Mouse (Mus musculus) liver, adult 2 months (tissue): ENCODE results near the gene Scn5a. TPM values are rescaled to one million over a fixed set of nuclear protein-coding genes. Genes with fewer than 3 reads are reported as not detected.

ENCODE experiments used
- DNase-seq: peaks from one replicate; pipeline ENCODE4 v3.0.0-alpha.2; 2011; ENCODE audit warnings: low read depth, low spot score; ENCODE audit errors: extremely low read depth
- H3K27ac ChIP-seq: fragments of 200-500 bp; replicated peaks from 2 replicates; pipeline ENCODE4 v1.5.1; 2012; ENCODE audit warnings: low read depth, mild to moderate bottlenecking, control low read depth, inconsistent platforms, low read length; ENCODE audit not compliant: insufficient read depth
- H3K27me3 ChIP-seq: fragments of 200-500 bp; 2 replicates; pipeline ENCODE4 v1.6.1; 2012; ENCODE audit warnings: mild to moderate bottlenecking, moderate library complexity, low read length, inconsistent platforms; ENCODE audit not compliant: control insufficient read depth, insufficient read depth
- H3K36me3 ChIP-seq: fragments of 200-500 bp; 2 replicates; pipeline ENCODE4 v1.6.1; 2012; ENCODE audit warnings: low read length, inconsistent platforms; ENCODE audit not compliant: control insufficient read depth, insufficient read depth
- H3K4me1 ChIP-seq: fragments of 200-500 bp; 2 replicates; pipeline ENCODE4 v1.6.1; 2011; ENCODE audit warnings: low read length; ENCODE audit not compliant: control insufficient read depth, insufficient read depth
- H3K4me3 ChIP-seq: fragments of 200-500 bp; 2 replicates; pipeline ENCODE4 v1.5.1; 2011; ENCODE audit warnings: low read depth, mild to moderate bottlenecking, control low read depth, low read length, moderate library complexity; ENCODE audit not compliant: insufficient read depth
- H3K79me2 ChIP-seq: fragments of 200-500 bp; 2 replicates; pipeline ENCODE4 v1.6.1; 2012; ENCODE audit warnings: inconsistent platforms, mild to moderate bottlenecking, low read length, moderate library complexity; ENCODE audit not compliant: control insufficient read depth, insufficient read depth
- H3K9ac ChIP-seq: fragments of 200-500 bp; 2 replicates; pipeline ENCODE4 v1.6.1; 2012; ENCODE audit warnings: low read depth, mild to moderate bottlenecking, control low read depth, inconsistent platforms, low read length
- CTCF ChIP-seq: fragments of 200-500 bp; IDR thresholded peaks from 2 replicates; pipeline ENCODE4 v1.5.1; 2011; ENCODE audit warnings: low read depth, low read length, control low read depth
- POLR2A ChIP-seq: fragments of 200-500 bp; IDR thresholded peaks from 2 replicates; pipeline ENCODE4 v1.6.1; 2011; ENCODE audit warnings: low read length, control low read depth; ENCODE audit not compliant: insufficient read depth; ENCODE audit errors: extremely low read depth
- WGBS: fragments of 180-500 bp; shearing (Covaris S2); methylation state at CpG from one replicate; pipeline ENCODE4 v1.1.7; 2018; 5-methylcytosine and 5-hydroxymethylcytosine counted together
- polyA plus RNA-seq: library from polyadenylated mRNA; depleted of rRNA; stranded (reverse); fragments of >200 nt; gene quantifications from 2 replicates; pipeline ENCODE4 v1.2.3, GENCODE M21; 2012; rRNA removed
- total RNA-seq: library from RNA; depleted of rRNA; stranded (reverse); fragments of >200 nt; gene quantifications from 2 replicates; pipeline ENCODE4 v1.2.3, GENCODE M21; 2014; rRNA removed

Scn5a gene
- total RNA-seq (under 0.01 TPM in 1 of 2 replicates, not detected in the other), polyA plus RNA-seq (not detected in 2 replicates)

- DNase-seq: peak; percentile 2
- Histone ChIP-seq H3K36me3 (no peaks in the 10 kb centered on the region), H3K9ac (peak within 1 kb of the TSS; percentile 27), H3K4me3 (peak within 1 kb of the TSS; percentile 39; the same call in 1 of the 2 replicates), H3K27ac (no peak within 1 kb of the TSS), H3K79me2 (no peaks in the 10 kb centered on the region), H3K27me3 (peaks cover 12% of the 10 kb centered on the region), H3K4me1 (peaks cover 3% of the 10 kb centered on the region)
- TF ChIP-seq POLR2A (no peak), CTCF (no peak)
- under 1% methylated on average over 94 of the region's 99 CpGs for WGBS
These were observed at the start of gene Scn5a for GRCm38 (mm10) chr9:119578636-119579438. TSS of gene Scn5a (minus strand) at chr9:119579016.

GRCm38 (mm10) chr9:119627227-119627626 is 48.4 kb upstream of the Scn5a start:
- Histone ChIP-seq H3K4me3 (no peak overlapping the region), H3K27ac (no peak overlapping the region), H3K79me2 (no peaks in the 10 kb centered on the region), H3K27me3 (peaks cover 5% of the 10 kb centered on the region; the same call in 1 of the 2 replicates), H3K4me1 (no peaks in the 10 kb centered on the region), H3K9ac (no peak overlapping the region), H3K36me3 (no peaks in the 10 kb centered on the region)
- WGBS: 75% methylated on average over 6 of the region's 6 CpGs
- TF ChIP-seq POLR2A: no peak
- TF ChIP-seq CTCF: no peak
- no peak for DNase-seq

DNA sequence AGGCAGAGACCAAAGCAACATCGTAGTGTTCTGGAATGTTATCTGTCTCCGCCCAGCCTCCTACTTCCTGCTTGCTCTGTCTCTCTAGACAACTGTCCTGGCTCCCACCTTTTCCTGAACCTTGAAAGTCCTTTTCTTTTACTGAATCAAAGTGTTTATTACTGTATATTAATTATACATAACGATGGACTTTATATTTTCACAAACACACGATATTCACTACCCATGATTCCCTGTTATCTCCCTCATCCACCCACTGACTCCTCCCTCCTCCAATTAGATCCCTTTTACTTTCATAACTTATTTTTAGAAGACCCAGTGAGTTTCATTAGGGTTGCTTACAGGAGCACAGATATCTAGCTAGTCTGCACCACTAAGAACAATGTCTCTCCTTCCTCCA is 45.3 kb upstream of the Scn5a start:
- no peak overlapping the region for H3K27ac ChIP-seq
- no peak for TF ChIP-seq CTCF
- no peak overlapping the region for H3K9ac ChIP-seq
- no peaks in the 10 kb centered on the region for H3K36me3 ChIP-seq
- H3K79me2 ChIP-seq: no peaks in the 10 kb centered on the region
- WGBS: 74% methylated on average over 4 of the region's 4 CpGs
- no peak overlapping the region for H3K4me3 ChIP-seq
- no peaks in the 10 kb centered on the region for H3K4me1 ChIP-seq
- H3K27me3 ChIP-seq: peaks cover 5% of the 10 kb centered on the region; the same call in 1 of the 2 replicates
- no peak for DNase-seq

DNA sequence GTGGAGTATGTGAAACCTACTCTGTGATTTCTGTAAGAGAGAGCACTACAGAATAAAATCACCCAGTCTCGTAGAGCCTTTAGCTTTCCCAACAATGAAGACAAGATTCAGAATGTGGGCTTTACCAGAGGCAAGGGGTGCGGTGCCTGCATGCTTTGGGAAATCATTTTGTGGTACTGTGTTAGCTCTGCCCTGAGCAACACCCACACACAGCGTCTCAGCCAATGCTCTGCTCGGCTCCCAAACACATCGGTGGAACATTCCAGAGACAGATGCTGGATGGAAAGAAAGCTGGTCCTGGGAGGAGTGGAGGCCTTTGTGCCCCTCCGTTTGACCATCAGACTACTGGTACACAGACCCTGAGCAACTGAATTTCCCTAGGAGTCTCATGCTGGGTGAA is 36.0 kb upstream of the Scn5a start:
- Histone ChIP-seq H3K27ac (no peak overlapping the region), H3K4me3 (no peak overlapping the region), H3K79me2 (no peaks in the 10 kb centered on the region), H3K27me3 (no peaks in the 10 kb centered on the region), H3K4me1 (no peaks in the 10 kb centered on the region), H3K36me3 (no peaks in the 10 kb centered on the region), H3K9ac (no peak overlapping the region)
- DNase-seq: no peak
- TF ChIP-seq CTCF (no peak), POLR2A (no peak)
- WGBS: 69% methylated on average over 6 of the region's 6 CpGs

DNA sequence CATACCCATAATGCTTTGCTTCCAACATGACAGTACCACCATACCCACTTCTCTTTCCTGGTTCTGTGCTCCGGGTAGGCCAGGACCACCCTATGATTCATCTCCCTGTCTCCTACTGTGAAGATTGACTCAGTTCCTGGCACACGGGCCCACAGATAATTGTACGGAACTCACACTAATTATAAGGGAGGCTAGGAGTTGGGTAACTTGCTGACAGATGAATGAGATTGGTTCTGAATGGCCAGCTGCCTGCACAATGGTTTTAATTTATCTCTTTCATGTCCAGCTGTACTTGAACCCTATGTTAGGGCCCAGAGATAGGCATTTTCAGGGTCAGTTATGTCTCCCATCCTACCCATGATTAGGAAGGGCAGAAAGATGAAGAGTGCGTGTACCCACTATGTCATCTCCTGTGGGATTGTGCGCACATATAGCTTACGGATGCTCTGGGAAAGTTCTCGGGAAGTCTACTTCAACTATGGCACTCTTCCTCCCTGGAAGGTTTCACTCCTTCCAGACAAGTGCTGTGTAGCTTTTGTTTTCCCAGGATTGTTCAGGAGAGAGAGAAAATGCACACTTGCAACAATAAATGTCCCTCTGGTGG is 31.8 kb upstream of the Scn5a start:
- DNase-seq: no peak
- TF ChIP-seq POLR2A: no peak
- no peak for TF ChIP-seq CTCF
- WGBS: 87% methylated on average over 7 of the region's 7 CpGs
- no peak overlapping the region for H3K9ac ChIP-seq
- H3K27ac ChIP-seq: no peak overlapping the region
- H3K36me3 ChIP-seq: no peaks in the 10 kb centered on the region
- H3K4me3 ChIP-seq: no peak overlapping the region
- H3K4me1 ChIP-seq: no peaks in the 10 kb centered on the region
- H3K27me3 ChIP-seq: no peaks in the 10 kb centered on the region
- no peaks in the 10 kb centered on the region for H3K79me2 ChIP-seq

GRCm38 (mm10) chr9:119606906-119607305 is 28.1 kb upstream of the Scn5a start:
- 87% methylated on average over 5 of the region's 5 CpGs for WGBS
- Histone ChIP-seq H3K27ac (no peak overlapping the region), H3K4me1 (no peaks in the 10 kb centered on the region), H3K9ac (no peak overlapping the region), H3K36me3 (no peaks in the 10 kb centered on the region), H3K79me2 (no peaks in the 10 kb centered on the region), H3K4me3 (no peak overlapping the region), H3K27me3 (no peaks in the 10 kb centered on the region)
- TF ChIP-seq CTCF (no peak), POLR2A (no peak)
- no peak for DNase-seq
